Mouse (Mus musculus): ENCODE measurements around the gene Gm45808. TPM values are rescaled to one million over a fixed set of nuclear protein-coding genes. Genes with fewer than 3 reads are reported as not detected.
"Not testable (repeated sequence)": the region's sequence is repeated elsewhere in the genome, so short reads cannot be mapped to it uniquely, and the experiment has no call there.

The Gm45808 gene
- total RNA-seq, 2 experiments from 2014 or later, result 1.5 to 2.0 TPM

- Histone ChIP-seq H3K4me3 (peak overlapping the region; percentile 53), H3K27ac (peak overlapping the region; percentile 87)
- no peak for TF ChIP-seq CTCF (IDR thresholded peaks at IDR 0.05)
- no peak for DNase-seq (ENCODE audit: extremely low spot score in 1 of 2, low spot score in 2 of 2)
- intact Hi-C loops (cut with DNase I), result loop anchor here (5.0 kb wide), 1 partner anchor 45 kb away; no protein-coding TSS in a partner anchor
Observed at GRCm38 (mm10) chr7:45522194-45522752, 35.7 kb upstream of the Gm45808 start.

DNA sequence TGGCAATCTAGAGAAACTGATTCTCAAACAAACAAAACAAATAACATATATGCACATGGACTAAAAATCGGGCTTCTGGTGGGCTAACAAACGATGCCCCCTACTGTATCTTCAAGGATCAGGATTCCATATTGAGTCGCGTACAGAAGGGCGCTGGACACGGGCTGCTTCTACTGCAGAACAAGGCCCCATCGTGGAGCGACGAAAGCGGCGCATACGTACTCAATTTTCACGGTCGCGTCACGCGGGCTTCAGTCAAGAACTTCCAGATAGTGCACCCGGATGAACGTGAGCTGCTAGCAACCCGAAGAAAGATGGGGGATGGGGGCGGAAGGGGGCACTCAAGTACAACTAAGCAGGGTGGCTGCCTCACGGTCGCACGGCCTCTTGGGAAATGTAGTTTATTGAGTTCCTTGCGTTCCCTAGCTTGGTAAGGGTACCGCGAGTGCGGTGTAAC, 35.1 kb upstream of the Gm45808 start:
- Histone ChIP-seq H3K4me3 (peak overlapping the region; percentile 53), H3K27ac (peak overlapping the region; percentile 87)
- TF ChIP-seq CTCF (IDR thresholded peaks at IDR 0.05), result peak; percentile 27
- intact Hi-C loops (cut with DNase I), result loop anchor here (5.0 kb wide), 1 partner anchor 44 kb away; no protein-coding TSS in a partner anchor
- peak; percentile 84 to 88 for DNase-seq (ENCODE audit: extremely low spot score in 1 of 2, low spot score in 2 of 2)

- intact Hi-C loops (cut with DNase I), result loop anchor here (5.0 kb wide), 1 partner anchor 43 kb away; no protein-coding TSS in a partner anchor
- Histone ChIP-seq H3K27ac (no peak overlapping the region), H3K4me3 (no peak overlapping the region)
- no peak for TF ChIP-seq CTCF (IDR thresholded peaks at IDR 0.05)
- no peak for DNase-seq (ENCODE audit: extremely low spot score in 1 of 2, low spot score in 2 of 2)
Observed at GRCm38 (mm10) chr7:45520605-45521004, 34.0 kb upstream of the Gm45808 start.

GRCm38 (mm10) chr7:45519345-45520120, 32.9 kb upstream of the Gm45808 start:
- Histone ChIP-seq H3K4me3 (no peak overlapping the region), H3K27ac (no peak overlapping the region)
- no peak for DNase-seq (ENCODE audit: extremely low spot score in 1 of 2, low spot score in 2 of 2)
- TF ChIP-seq CTCF (IDR thresholded peaks at IDR 0.05), result no peak
- intact Hi-C loops (cut with DNase I), result loop anchor here (5.0 kb wide), 1 partner anchor 42 kb away; no protein-coding TSS in a partner anchor

DNA sequence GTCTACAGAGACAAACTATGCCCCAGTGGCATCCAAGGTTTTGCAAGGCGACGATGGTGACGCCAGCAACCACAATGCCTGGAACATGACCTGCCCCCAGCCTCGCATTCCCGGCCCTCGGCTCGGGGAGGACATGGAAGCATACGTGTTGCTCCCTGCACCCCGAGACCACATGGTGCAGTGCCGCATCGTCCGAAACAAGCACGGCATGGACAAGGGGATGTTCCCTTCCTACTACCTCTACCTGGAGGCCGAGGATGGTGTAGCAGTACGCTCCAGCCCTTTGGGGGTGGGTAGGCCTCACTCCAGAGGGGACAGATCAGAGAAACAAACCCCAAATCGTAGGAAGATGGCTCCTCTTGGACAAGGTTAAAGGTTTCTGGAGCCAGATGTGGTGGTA, 32.0 kb upstream of the Gm45808 start:
- DNase-seq (ENCODE audit: extremely low spot score in 1 of 2, low spot score in 2 of 2), result no peak
- H3K27ac ChIP-seq, result no peak overlapping the region
- intact Hi-C loops (cut with DNase I), result no loop called here

DNA sequence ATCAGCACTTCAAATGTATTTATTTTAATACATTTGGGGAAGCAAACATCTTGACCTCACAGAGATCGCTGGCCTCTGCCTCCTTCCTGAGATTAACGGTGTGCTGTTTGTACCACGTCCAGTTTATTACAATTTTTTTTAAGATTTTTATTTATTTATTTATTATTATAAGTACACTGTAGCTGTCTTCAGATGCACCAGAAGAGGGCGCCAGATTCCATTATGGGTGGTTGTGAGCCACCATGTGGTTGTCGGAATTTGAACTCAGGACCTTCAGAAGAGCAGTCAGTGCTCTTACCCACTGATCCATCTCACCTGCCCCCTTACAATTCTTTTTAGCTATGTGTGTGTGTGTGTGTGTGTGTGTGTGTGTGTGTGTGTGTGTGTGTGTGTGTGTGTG, 30.2 kb upstream of the Gm45808 start:
- H3K4me3 ChIP-seq; intact Hi-C loops (cut with DNase I); H3K27ac ChIP-seq; DNase-seq (ENCODE audit: extremely low spot score in 1 of 2, low spot score in 2 of 2): not testable (repeated sequence)
- TF ChIP-seq CTCF (IDR thresholded peaks at IDR 0.05), result peak; percentile 52

More for the DNA sequence above, 32.0 kb upstream of the Gm45808 start:
- H3K4me3 ChIP-seq, result no peak overlapping the region
- TF ChIP-seq CTCF (IDR thresholded peaks at IDR 0.05), result no peak

- no peak for DNase-seq (ENCODE audit: extremely low spot score in 1 of 2, low spot score in 2 of 2)
- TF ChIP-seq CTCF (IDR thresholded peaks at IDR 0.05), result no peak
- intact Hi-C loops (cut with DNase I), result no loop called here
- Histone ChIP-seq H3K27ac (no peak overlapping the region), H3K4me3 (no peak overlapping the region)
Observed at GRCm38 (mm10) chr7:45515436-45515835, 28.8 kb upstream of the Gm45808 start.

- Histone ChIP-seq H3K27ac (no peak overlapping the region), H3K4me3 (no peak overlapping the region)
- intact Hi-C loops (cut with DNase I), result no loop called here
- TF ChIP-seq CTCF (IDR thresholded peaks at IDR 0.05), result no peak
- DNase-seq (ENCODE audit: extremely low spot score in 1 of 2, low spot score in 2 of 2), result no peak
Observed at GRCm38 (mm10) chr7:45514411-45514810, 27.8 kb upstream of the Gm45808 start.

DNA sequence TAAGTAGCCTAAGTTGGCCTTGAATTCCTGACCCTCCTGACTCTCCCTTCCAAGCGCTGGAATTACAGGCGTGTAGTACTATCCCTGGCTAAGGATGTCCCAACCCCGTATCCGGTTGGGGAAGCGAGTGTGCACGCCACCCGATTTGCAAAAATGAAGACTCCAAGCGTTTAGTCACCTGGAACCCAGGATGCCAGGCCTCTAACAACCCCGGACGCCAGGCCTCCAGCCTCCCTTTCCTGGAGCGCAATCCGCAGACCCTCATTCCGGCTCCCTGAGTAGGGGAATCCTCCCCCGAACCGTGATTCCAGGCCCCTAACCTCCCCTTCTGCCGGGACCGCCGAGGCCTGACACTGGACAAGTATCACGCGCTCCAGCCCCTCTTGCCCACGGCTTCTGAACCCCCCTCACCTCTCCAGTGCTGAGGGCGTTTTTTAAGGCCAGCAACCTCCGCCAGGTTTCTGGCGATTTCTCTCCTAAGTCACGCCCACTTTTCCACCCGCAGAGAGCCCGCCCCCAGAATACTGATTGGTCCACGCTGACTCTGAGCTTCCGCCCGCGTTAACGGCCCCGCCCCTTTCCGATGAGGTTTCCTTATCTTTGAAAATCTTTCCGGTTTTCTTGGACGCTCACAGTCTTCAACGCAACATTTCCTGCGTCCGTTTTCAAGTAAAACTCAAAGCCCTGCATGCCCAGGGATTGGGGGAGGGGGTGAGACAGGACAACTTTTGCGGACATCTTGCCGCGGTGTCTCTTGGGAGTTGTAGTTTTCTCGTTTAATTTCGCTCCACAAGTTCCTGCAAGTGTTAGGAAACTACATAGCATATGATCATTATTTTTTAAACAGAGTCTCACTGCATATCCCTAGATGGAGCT, 23.5 kb upstream of the Gm45808 start, which contains the start of gene Nucb1:
Gene Nucb1, minus strand, starts transcription at position 495 of the 876 bp plus-strand sequence.
- DNase-seq (ENCODE audit: extremely low spot score in 1 of 2, low spot score in 2 of 2), result peak; percentile 83 to 86
- intact Hi-C loops (cut with DNase I), result no loop called here
- TF ChIP-seq CTCF (IDR thresholded peaks at IDR 0.05), result no peak

GRCm38 (mm10) chr7:45509181-45509882, 22.7 kb upstream of the Gm45808 start:
- no peak for DNase-seq (ENCODE audit: extremely low spot score in 1 of 2, low spot score in 2 of 2)
- Histone ChIP-seq H3K27ac (peak overlapping the region; percentile 88; the same call in 1 of the 2 replicates), H3K4me3 (peak overlapping the region; percentile 98)
- intact Hi-C loops (cut with DNase I), result no loop called here
- no peak for TF ChIP-seq CTCF (IDR thresholded peaks at IDR 0.05)

More for the DNA sequence above, 23.5 kb upstream of the Gm45808 start, which contains the start of gene Nucb1:
- Histone ChIP-seq H3K27ac (peak within 1 kb of the TSS; percentile 88), H3K4me3 (peak within 1 kb of the TSS; percentile 98)

DNA sequence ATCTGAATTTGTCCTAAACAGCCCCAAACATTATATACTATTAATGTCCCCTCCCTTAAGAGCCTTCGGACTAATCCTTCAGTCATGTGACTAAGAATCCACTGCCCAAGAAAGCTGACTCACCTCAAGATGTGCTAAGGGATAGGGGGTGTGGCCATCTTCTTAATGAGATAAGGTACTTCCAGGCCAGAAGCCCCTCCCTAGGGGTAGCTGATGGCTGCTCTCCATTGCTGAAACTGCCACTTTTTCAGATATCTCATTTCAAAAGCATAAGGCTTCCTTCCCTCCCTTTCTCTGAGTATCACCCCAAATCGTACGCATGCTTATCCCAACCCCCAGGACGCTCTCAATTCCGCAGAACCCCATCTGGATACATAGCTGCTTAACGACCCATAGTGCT, 21.9 kb upstream of the Gm45808 start:
- no peak overlapping the region; the same call in 1 of the 2 replicates for H3K4me3 ChIP-seq
- intact Hi-C loops (cut with DNase I), result no loop called here
- TF ChIP-seq CTCF (IDR thresholded peaks at IDR 0.05), result no peak
- no peak for DNase-seq (ENCODE audit: extremely low spot score in 1 of 2, low spot score in 2 of 2)
- no peak overlapping the region for H3K27ac ChIP-seq
